Mouse (Mus musculus) heart, embryonic 13.5 days (tissue): ENCODE results near the gene Adamtsl1. TPM values are rescaled to one million over a fixed set of nuclear protein-coding genes. Genes with fewer than 3 reads are reported as not detected.

Experiments used
- ATAC-seq: fragments of 200-750 bp; cut with Nextera tagmentation; 2 replicates; pipeline ENCODE4 v1.8.0; 2017; ENCODE audit warnings: moderate TSS enrichment; ENCODE audit not compliant: insufficient number of reproducible peaks, low FRiP score, low TSS enrichment; ENCODE audit errors: extremely low read depth
- H3K27ac ChIP-seq: fragments of 300-500 bp; sonication (generic); replicated peaks from 2 replicates; pipeline ENCODE4 v1.5.1; 2015; ENCODE audit warnings: moderate library complexity, mild to moderate bottlenecking, inconsistent platforms
- H3K27me3 ChIP-seq: fragments of 300-500 bp; sonication (generic); replicated peaks from 2 replicates; pipeline ENCODE4 v1.6.1; 2015; ENCODE audit warnings: mild to moderate bottlenecking, inconsistent platforms
- H3K36me3 ChIP-seq: fragments of 300-500 bp; sonication (generic); 2 replicates; pipeline ENCODE4 v1.6.1; 2015; ENCODE audit warnings: mild to moderate bottlenecking, inconsistent platforms
- H3K4me1 ChIP-seq: fragments of 300-500 bp; sonication (generic); 2 replicates; pipeline ENCODE4 v1.6.1; 2015; ENCODE audit warnings: inconsistent platforms
- H3K4me2 ChIP-seq: fragments of 300-500 bp; sonication (generic); 2 replicates; pipeline ENCODE4 v1.6.1; 2015; ENCODE audit warnings: inconsistent platforms, mild to moderate bottlenecking, moderate library complexity
- H3K4me3 ChIP-seq: fragments of 300-500 bp; sonication (generic); 2 replicates; pipeline ENCODE4 v1.5.1; 2015; ENCODE audit warnings: moderate library complexity, mild to moderate bottlenecking, inconsistent platforms
- H3K9ac ChIP-seq: fragments of 300-500 bp; sonication (generic); 2 replicates; pipeline ENCODE4 v1.6.1; 2015; ENCODE audit warnings: inconsistent platforms, mild to moderate bottlenecking, moderate library complexity
- H3K9me3 ChIP-seq: fragments of 300-500 bp; sonication (generic); 2 replicates; pipeline ENCODE4 v1.6.1; 2016; ENCODE audit warnings: inconsistent platforms
- WGBS: fragments of 180-500 bp; shearing (Covaris S2); methylation state at CpG from one replicate; pipeline ENCODE4 v1.1.7; 2015; ENCODE audit warnings: mixed read lengths; 5-methylcytosine and 5-hydroxymethylcytosine counted together
- polyA plus RNA-seq: library from polyadenylated mRNA; unstranded; fragments of >200 nt; fragmentation: Nextera tagmentation; extraction: Ambion mirVana; gene quantifications from 2 replicates; pipeline ENCODE4 v1.2.1, GENCODE M21; 2015

Gene Adamtsl1
- polyA plus RNA-seq, 1 experiment from 2014 or later, result 11.9 TPM

- Histone ChIP-seq H3K36me3 (no peaks in the 10 kb centered on the region), H3K4me1 (no peaks in the 10 kb centered on the region), H3K4me2 (no peak overlapping the region), H3K9ac (no peak overlapping the region), H3K9me3 (no peaks in the 10 kb centered on the region), H3K27me3 (no peaks in the 10 kb centered on the region), H3K4me3 (no peak overlapping the region), H3K27ac (no peak overlapping the region)
- WGBS, result 78% methylated on average over 4 of the region's 4 CpGs
- no peak for ATAC-seq
Observed at GRCm38 (mm10) chr4:86158551-86158950, 644.6 kb downstream of the Adamtsl1 start.

DNA sequence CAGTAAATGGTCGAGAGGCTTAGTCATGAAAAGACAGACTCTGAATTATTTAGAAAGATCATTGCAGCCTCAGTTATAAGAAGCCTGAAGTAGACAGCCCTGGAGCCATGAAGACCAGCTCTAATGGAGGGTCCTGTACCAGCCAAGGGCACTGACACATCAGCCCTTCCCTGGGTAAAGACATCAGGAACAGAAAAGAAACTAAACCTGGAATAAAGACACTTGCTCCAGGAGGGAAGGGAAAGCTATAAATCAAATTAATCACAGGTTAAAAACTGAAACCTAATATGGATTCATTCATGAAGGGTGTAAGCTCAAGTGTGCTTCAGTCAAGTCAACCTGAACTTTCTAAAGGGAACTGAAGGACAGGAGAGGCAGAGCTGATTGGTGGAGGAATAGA lies 645.4 kb downstream of the Adamtsl1 start:
- Histone ChIP-seq H3K27me3 (no peaks in the 10 kb centered on the region), H3K9me3 (no peaks in the 10 kb centered on the region), H3K4me1 (no peaks in the 10 kb centered on the region), H3K4me2 (no peak overlapping the region), H3K27ac (no peak overlapping the region), H3K36me3 (no peaks in the 10 kb centered on the region), H3K9ac (no peak overlapping the region), H3K4me3 (no peak overlapping the region)
- 64% methylated on average over 1 of the region's 1 CpGs for WGBS
- ATAC-seq, result no peak

DNA sequence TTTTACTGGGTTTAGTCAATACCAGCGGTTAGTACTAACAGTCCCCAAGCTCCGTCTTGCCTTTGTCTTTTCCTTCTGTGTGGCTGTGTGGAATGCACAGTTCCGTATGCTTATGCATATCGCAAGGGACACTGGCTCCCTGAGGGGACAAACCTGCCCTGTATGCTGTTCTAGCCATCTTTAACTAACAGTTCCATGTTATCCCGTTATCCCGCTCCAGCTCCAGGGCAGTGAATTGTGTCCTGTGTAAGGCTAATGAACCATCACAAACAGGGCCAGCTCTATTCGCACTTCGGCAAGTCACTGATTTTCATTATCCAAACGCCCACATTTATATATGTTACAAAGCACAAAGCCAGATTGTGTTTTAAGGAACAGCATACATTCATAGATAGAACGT lies 656.8 kb downstream of the Adamtsl1 start:
- Histone ChIP-seq H3K27me3 (no peaks in the 10 kb centered on the region), H3K27ac (no peak overlapping the region), H3K4me1 (peaks cover 18% of the 10 kb centered on the region), H3K9me3 (peaks cover 8% of the 10 kb centered on the region; the same call in 1 of the 2 replicates), H3K4me2 (no peak overlapping the region), H3K36me3 (no peaks in the 10 kb centered on the region), H3K9ac (no peak overlapping the region), H3K4me3 (no peak overlapping the region)
- ATAC-seq, result no peak
- 83% methylated on average over 10 of the region's 10 CpGs for WGBS

DNA sequence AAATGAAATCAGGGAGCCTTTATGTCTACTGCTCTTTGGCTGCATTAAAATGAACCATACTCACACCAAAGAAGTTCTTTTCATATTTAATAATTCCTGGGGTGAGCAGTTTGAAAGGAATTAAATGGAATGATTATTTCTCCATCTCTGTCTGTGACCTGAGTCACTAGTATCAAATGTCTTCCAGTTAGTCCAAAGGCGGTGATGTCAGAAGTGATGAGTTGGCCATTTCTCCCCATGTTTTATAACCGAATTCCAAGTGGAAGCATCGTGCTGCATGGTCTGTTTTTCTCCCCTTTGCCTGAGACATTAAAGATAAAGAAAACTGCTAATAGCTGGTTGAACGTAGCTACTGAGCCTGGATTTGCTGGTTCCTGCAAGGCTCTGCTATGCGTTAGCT lies 657.5 kb downstream of the Adamtsl1 start:
- Histone ChIP-seq H3K27ac (no peak overlapping the region), H3K4me3 (no peak overlapping the region), H3K36me3 (no peaks in the 10 kb centered on the region), H3K4me2 (no peak overlapping the region), H3K4me1 (peaks cover 18% of the 10 kb centered on the region), H3K9ac (no peak overlapping the region), H3K27me3 (no peaks in the 10 kb centered on the region), H3K9me3 (peaks cover 8% of the 10 kb centered on the region; the same call in 1 of the 2 replicates)
- WGBS, result 53% methylated on average over 5 of the region's 5 CpGs
- no peak for ATAC-seq

DNA sequence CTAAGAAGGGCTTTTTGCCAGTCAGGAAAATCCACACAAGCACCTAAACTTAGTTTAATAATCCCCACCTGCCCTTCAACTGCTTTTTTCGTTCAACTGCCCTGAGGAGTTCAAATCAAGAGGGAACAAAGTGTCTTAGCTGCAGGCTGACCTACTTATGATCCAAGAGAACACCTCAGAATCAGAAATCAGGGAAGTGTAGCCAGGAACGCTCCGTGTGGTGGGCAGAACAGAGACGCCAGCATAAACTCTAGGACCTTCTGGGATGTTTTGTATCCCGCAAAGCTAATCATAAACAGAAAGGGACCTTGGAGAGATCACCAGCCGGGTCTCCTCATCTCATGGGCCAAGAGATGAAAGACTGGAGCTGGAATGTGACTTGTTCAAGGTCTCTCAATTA lies 663.5 kb downstream of the Adamtsl1 start:
- peaks cover 20% of the 10 kb centered on the region for H3K4me1 ChIP-seq
- 76% methylated on average over 6 of the region's 6 CpGs for WGBS
- no peak overlapping the region for H3K4me2 ChIP-seq
- no peak overlapping the region for H3K4me3 ChIP-seq
- H3K9ac ChIP-seq, result no peak overlapping the region
- no peaks in the 10 kb centered on the region for H3K9me3 ChIP-seq
- no peak for ATAC-seq
- H3K36me3 ChIP-seq, result no peaks in the 10 kb centered on the region
- H3K27ac ChIP-seq, result no peak overlapping the region
- H3K27me3 ChIP-seq, result no peaks in the 10 kb centered on the region

DNA sequence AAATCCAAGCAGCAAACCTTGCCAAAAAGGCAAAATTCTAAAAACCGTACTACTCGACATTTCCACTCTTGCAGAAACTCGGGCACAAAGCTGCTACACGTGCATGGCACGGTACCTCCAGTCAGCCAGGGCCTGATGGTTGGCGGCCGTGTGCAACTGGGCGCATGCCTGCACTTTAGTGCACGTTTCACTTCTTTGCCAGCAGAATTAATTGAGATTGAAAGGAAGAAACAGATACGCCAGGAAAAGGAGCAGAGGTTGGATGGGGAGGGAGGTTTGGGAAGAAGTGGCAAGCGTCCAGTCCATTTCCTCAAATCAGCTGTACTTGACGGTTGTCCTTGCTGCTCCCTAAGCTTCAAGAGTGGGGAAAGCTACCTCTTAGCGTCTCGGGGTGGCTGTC lies 664.1 kb downstream of the Adamtsl1 start:
- 70% methylated on average over 14 of the region's 14 CpGs for WGBS
- no peak overlapping the region for H3K27ac ChIP-seq
- peaks cover 20% of the 10 kb centered on the region for H3K4me1 ChIP-seq
- ATAC-seq, result no peak
- H3K9ac ChIP-seq, result no peak overlapping the region
- no peaks in the 10 kb centered on the region for H3K9me3 ChIP-seq
- no peaks in the 10 kb centered on the region for H3K36me3 ChIP-seq
- H3K4me2 ChIP-seq, result no peak overlapping the region
- H3K27me3 ChIP-seq, result no peaks in the 10 kb centered on the region
- no peak overlapping the region for H3K4me3 ChIP-seq

DNA sequence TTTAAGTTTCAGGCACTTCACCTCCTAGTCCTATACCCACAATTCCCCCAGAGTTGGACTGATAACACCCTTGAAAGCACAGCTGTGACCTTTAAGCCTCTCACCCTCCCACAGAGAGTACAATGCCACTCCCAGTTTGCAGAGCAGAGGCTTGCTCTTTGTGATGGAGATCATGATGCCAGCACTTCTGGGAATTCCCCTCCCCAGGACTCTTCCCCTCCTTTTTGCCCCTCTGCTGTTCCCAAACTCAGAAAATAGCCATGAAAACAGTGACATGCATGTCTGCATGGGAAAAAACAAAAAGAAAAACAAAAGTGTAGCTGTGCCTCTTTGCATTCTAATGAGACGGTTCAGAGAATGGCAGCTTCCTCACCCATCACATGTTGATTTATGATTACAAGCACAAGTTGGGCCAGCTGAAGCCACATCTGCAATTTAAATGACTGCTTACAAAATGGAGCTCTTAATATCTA lies 669.8 kb downstream of the Adamtsl1 start:
- H3K4me3 ChIP-seq, result no peak overlapping the region
- no peak overlapping the region for H3K27ac ChIP-seq
- 67% methylated on average over 1 of the region's 1 CpGs for WGBS
- ATAC-seq, result no peak
- H3K4me2 ChIP-seq, result no peak overlapping the region
- H3K9ac ChIP-seq, result no peak overlapping the region
- H3K9me3 ChIP-seq, result no peaks in the 10 kb centered on the region
- peaks cover 13% of the 10 kb centered on the region for H3K4me1 ChIP-seq
- no peaks in the 10 kb centered on the region for H3K36me3 ChIP-seq
- no peaks in the 10 kb centered on the region for H3K27me3 ChIP-seq

DNA sequence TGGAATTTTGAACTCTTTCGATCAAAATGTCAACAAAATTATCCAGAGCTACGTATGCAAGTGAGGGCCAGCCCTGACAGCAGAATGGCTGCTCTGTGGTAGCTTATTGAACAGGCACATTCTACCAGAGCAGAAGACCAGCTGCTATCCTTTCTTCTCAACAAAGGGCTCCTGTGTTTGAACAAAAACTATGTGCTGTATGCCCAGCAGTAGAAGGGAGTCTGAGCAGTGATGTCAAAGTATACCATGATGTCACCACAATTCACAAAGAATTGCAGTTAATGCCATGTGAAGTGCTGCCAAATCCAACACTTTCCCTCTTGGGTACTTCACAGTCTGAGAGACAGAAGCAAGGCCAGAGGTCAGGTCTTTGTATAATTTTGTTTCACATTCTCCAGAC lies 675.9 kb downstream of the Adamtsl1 start:
- Histone ChIP-seq H3K27ac (0 out of 2 replicates have a peak overlapping the region, but pooled peaks have one; percentile 29), H3K4me2 (no peak overlapping the region)
- no peak for ATAC-seq

GRCm38 (mm10) chr4:86191195-86191594 lies 677.2 kb downstream of the Adamtsl1 start:
- H3K4me3 ChIP-seq, result no peak overlapping the region
- WGBS, result 82% methylated on average over 5 of the region's 5 CpGs
- H3K27ac ChIP-seq, result no peak overlapping the region
- no peaks in the 10 kb centered on the region for H3K36me3 ChIP-seq
- no peaks in the 10 kb centered on the region for H3K27me3 ChIP-seq
- 0 out of 2 replicates have a peak, but pooled peaks cover 3% of the 10 kb centered on the region for H3K9me3 ChIP-seq
- no peak overlapping the region for H3K4me2 ChIP-seq
- ATAC-seq, result no peak
- H3K9ac ChIP-seq, result no peak overlapping the region
- H3K4me1 ChIP-seq, result peaks cover 17% of the 10 kb centered on the region

More for the DNA sequence above, 675.9 kb downstream of the Adamtsl1 start:
- 67% methylated on average over 2 of the region's 2 CpGs for WGBS
- Histone ChIP-seq H3K27me3 (no peaks in the 10 kb centered on the region), H3K4me1 (peaks cover 13% of the 10 kb centered on the region), H3K9ac (no peak overlapping the region), H3K36me3 (no peaks in the 10 kb centered on the region), H3K4me3 (no peak overlapping the region), H3K9me3 (no peaks in the 10 kb centered on the region)

DNA sequence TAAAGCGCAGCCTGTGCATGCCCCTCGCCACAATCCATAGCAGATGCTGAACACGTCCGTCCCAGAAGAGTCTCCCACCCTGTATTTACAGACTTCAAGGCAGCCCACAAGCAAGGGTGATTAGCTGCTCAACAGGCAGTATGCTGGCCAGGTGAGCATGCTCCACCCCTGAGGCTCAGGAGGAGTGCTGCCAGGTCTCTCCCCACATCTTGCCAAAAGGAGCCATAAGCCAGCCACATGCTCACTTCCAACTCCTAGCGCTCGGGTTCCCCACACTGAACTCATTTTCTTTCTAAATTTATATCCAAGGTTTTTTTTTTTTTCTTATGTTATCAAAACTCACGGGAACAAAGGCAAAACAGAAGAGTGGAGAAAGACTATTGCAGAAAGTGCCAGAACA lies 687.8 kb downstream of the Adamtsl1 start:
- WGBS, result 73% methylated on average over 7 of the region's 7 CpGs
- H3K9ac ChIP-seq, result no peak overlapping the region
- no peaks in the 10 kb centered on the region for H3K27me3 ChIP-seq
- H3K4me2 ChIP-seq, result no peak overlapping the region
- no peak overlapping the region for H3K4me3 ChIP-seq
- no peaks in the 10 kb centered on the region for H3K36me3 ChIP-seq
- ATAC-seq, result no peak
- no peaks in the 10 kb centered on the region for H3K9me3 ChIP-seq
- no peak overlapping the region for H3K27ac ChIP-seq
- peaks cover 12% of the 10 kb centered on the region for H3K4me1 ChIP-seq

DNA sequence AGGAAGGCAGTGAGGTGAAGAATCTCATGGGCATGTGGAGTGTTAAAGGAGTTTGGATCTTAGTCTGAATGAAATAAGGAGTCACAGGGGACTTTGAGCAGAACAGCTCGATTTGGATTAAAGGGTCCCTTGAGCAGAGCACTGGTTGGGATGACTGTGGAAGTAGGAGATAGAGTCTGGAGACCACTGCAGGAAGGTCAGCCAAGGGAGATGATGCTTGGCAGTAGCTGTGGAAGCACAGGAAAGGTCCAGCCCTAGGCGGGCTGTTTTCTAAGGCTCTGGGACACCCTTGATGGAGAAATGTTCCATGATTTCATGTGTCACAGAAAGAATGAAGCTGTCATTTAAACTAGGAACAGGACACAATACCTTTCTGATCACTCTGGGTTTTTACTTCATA lies 689.3 kb downstream of the Adamtsl1 start:
- H3K27ac ChIP-seq, result no peak overlapping the region
- H3K9ac ChIP-seq, result no peak overlapping the region
- no peak overlapping the region for H3K4me2 ChIP-seq
- H3K4me3 ChIP-seq, result no peak overlapping the region
- H3K36me3 ChIP-seq, result no peaks in the 10 kb centered on the region
- 60% methylated on average over 2 of the region's 2 CpGs for WGBS
- ATAC-seq, result no peak
- H3K27me3 ChIP-seq, result no peaks in the 10 kb centered on the region
- H3K9me3 ChIP-seq, result no peaks in the 10 kb centered on the region
- peaks cover 19% of the 10 kb centered on the region for H3K4me1 ChIP-seq

DNA sequence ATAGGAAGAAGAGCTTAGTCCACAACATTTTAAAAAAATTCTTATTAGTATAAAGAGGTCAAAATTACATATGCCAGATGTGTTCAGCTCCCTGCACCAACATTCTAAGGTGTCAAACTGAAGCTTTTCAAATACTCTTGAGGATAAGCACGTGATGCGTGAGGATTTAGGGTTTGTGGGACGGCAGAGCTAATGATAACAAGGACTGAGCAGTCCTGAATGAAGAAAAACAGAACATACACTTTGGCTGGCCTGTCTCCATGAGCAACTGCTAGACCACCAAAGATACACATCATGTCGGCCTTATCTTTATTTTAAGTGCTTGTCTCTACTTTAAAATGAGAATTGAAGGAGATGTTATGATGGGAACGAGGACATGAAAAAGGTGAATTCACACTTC lies 710.9 kb downstream of the Adamtsl1 start:
- 30% methylated on average over 5 of the region's 5 CpGs for WGBS

More for the DNA sequence above, 710.9 kb downstream of the Adamtsl1 start:
- no peak for ATAC-seq
- Histone ChIP-seq H3K4me2 (no peak overlapping the region), H3K9ac (no peak overlapping the region), H3K36me3 (peaks cover 9% of the 10 kb centered on the region; the same call in 1 of the 2 replicates), H3K9me3 (no peaks in the 10 kb centered on the region), H3K27ac (no peak overlapping the region), H3K27me3 (no peaks in the 10 kb centered on the region), H3K4me1 (peaks cover 9% of the 10 kb centered on the region), H3K4me3 (no peak overlapping the region)
